ENCODE assay signal across 8 mouse cellular contexts in the genomic region with DNA sequence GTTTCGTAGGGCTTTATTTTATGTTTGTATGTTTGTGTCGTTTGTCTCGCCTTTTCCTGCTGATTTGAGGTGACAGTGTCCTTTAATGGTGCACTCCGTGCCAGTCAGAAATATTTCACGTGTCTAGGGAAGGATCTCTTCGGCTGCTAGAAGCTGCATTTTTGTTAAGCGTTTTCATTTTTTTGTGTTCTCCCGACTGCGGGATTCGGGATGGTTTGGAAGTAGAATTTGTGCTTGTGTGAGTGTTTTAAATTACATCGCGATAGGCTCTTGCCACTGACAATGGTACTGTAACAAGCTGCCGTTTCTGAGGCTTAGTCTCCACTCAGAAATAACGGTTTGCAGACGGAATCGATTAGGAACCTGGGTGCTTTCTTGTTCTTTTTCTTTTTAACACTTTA. TPM values are rescaled to one million over a fixed set of nuclear protein-coding genes. Genes with fewer than 3 reads are reported as not detected.
DNase-seq lines count a peak whose midpoint lies in the region; ATAC-seq and TF ChIP-seq lines count a peak whose summit lies in the region.

No protein-coding gene starts in this region.

- H3K9ac ChIP-seq in forebrain, embryonic 15.5 days (replicated peaks) = peak overlapping the region; percentile 84
- H3K9ac ChIP-seq in liver, embryonic 13.5 days = peak overlapping the region; percentile 82

- H3K27ac ChIP-seq in left cerebral cortex, adult 2 months = peak overlapping the region; percentile 87
- H3K27ac ChIP-seq in forebrain, embryonic 15.5 days (replicated peaks) = peak overlapping the region; percentile 95
- peak overlapping the region; percentile 88 for H3K27ac ChIP-seq in liver, embryonic 13.5 days

- TF ChIP-seq CTCF in left cerebral cortex, adult 2 months (IDR thresholded peaks at IDR 0.05) = no peak

- peak overlapping the region; percentile 67 for H3K4me2 ChIP-seq in forebrain, embryonic 15.5 days (replicated peaks)
- peak overlapping the region; percentile 97 for H3K4me2 ChIP-seq in liver, embryonic 13.5 days

- intact Hi-C loops in left cerebral cortex, adult 2 months (cut with DNase I) = loop anchor here (2.0 to 5.0 kb wide), 2 partner anchors 34 to 85 kb away; no protein-coding TSS in a partner anchor
- intact Hi-C loops in left cerebral cortex, postnatal 14 days (cut with DNase I) = loop anchor here (5.0 to 10.0 kb wide), 4 partner anchors 35 to 125 kb away; a partner anchor contains a TSS

- peak overlapping the region; percentile 75 for H3K4me3 ChIP-seq in left cerebral cortex, adult 2 months
- H3K4me3 ChIP-seq in forebrain, embryonic 15.5 days = peak overlapping the region; percentile 78
- peak overlapping the region; percentile 86 for H3K4me3 ChIP-seq in liver, embryonic 13.5 days (replicated peaks)

- H3K4me1 ChIP-seq in forebrain, embryonic 15.5 days = peaks cover 52% of the 10 kb centered on the region
- peaks cover 48% of the 10 kb centered on the region for H3K4me1 ChIP-seq in liver, embryonic 13.5 days (replicated peaks)

- no peak for ATAC-seq in forebrain, embryonic 15.5 days (replicated peaks)
- ATAC-seq in liver, embryonic 13.5 days (ENCODE audit: low read depth) = no peak

- no peaks in the 10 kb centered on the region for H3K27me3 ChIP-seq in forebrain, embryonic 15.5 days
- peaks cover 4% of the 10 kb centered on the region; the same call in 1 of the 2 replicates for H3K27me3 ChIP-seq in liver, embryonic 13.5 days

- no peaks in the 10 kb centered on the region for H3K9me3 ChIP-seq in forebrain, embryonic 15.5 days
- no peaks in the 10 kb centered on the region for H3K9me3 ChIP-seq in liver, embryonic 13.5 days (replicated peaks)

- peaks cover 3% of the 10 kb centered on the region; the same call in 1 of the 2 replicates for H3K36me3 ChIP-seq in forebrain, embryonic 15.5 days
- peaks cover 22% of the 10 kb centered on the region for H3K36me3 ChIP-seq in liver, embryonic 13.5 days

- under 1% methylated on average over 16 of the region's 16 CpGs for WGBS in forebrain, embryonic 15.5 days
- WGBS in liver, embryonic 13.5 days (ENCODE audit: insufficient replicate concordance) = under 1% methylated on average over 16 of the region's 16 CpGs

- no peak for DNase-seq in left cerebral cortex, adult 2 months (ENCODE audit: extremely low spot score in 1 of 2, low spot score in 2 of 2)
- no peak for DNase-seq in left cerebral cortex, adult 18-20 months (ENCODE audit: low spot score in 2 of 2)
- DNase-seq in brain, embryonic 18.5 days (ENCODE audit: low read depth, low spot score) = peak; percentile 16
- peak; percentile 1 for DNase-seq in liver, embryonic 13.5 days
- DNase-seq in frontal cortex, postnatal 36 days (ENCODE audit: low spot score in 2 of 2) = no peak
- no peak for DNase-seq in gastrocnemius, postnatal 25 days
- no peak for DNase-seq in left cerebral cortex, postnatal 14 days (ENCODE audit: low spot score in 2 of 2)

RNA-seq across cellular contexts. Expression of a gene that starts 0.9 kb away (rescaled TPM):
- total RNA-seq in left cerebral cortex, adult 2 months (2021) = 10 to 100 TPM; 38.7 to 43.6 TPM
- total RNA-seq in left cerebral cortex, adult 18-20 months (2021) = 10 to 100 TPM; 39.4 to 40.6 TPM
- 19.8 and 20.7 TPM in 2 replicates for polyA plus RNA-seq in forebrain, embryonic 15.5 days (2015; fragmentation: Nextera tagmentation; extraction: Ambion mirVana)
- 6.1 and 7.1 TPM in 2 replicates for polyA plus RNA-seq in liver, embryonic 13.5 days (2015; fragmentation: Nextera tagmentation; extraction: Ambion mirVana)
- 10 to 100 TPM in 1 of 2 experiments, 1 to 10 TPM in 1; 6.7 to 12.7 TPM for total RNA-seq in gastrocnemius, postnatal 25 days (2021)
- total RNA-seq in left cerebral cortex, postnatal 14 days (2021) = 10 to 100 TPM; 32.6 to 36.0 TPM

Comparison
In these comparisons a context has a peak if more than half of its experiments do, and no peak if none do; other contexts are left out.
1. DNase-seq: peak in brain, embryonic 18.5 days (single experiment) and liver, embryonic 13.5 days (single experiment); none in left cerebral cortex, adult 2 months (0 of 2), left cerebral cortex, adult 18-20 months (0 of 2), frontal cortex, postnatal 36 days (0 of 2), gastrocnemius, postnatal 25 days (single experiment) and left cerebral cortex, postnatal 14 days (0 of 2).
2. Peak in every context shown above with its lines, with median percentiles within 50 percentile points of each other: H3K27ac ChIP-seq and H3K4me3 ChIP-seq.